Mouse (Mus musculus) cerebellum, adult 11-12 months (tissue): ENCODE results near the gene Kctd2.

Experiments used
- DNase-seq: peaks from one replicate; pipeline ENCODE4 v3.0.0; 2022

Kctd2 gene

DNA sequence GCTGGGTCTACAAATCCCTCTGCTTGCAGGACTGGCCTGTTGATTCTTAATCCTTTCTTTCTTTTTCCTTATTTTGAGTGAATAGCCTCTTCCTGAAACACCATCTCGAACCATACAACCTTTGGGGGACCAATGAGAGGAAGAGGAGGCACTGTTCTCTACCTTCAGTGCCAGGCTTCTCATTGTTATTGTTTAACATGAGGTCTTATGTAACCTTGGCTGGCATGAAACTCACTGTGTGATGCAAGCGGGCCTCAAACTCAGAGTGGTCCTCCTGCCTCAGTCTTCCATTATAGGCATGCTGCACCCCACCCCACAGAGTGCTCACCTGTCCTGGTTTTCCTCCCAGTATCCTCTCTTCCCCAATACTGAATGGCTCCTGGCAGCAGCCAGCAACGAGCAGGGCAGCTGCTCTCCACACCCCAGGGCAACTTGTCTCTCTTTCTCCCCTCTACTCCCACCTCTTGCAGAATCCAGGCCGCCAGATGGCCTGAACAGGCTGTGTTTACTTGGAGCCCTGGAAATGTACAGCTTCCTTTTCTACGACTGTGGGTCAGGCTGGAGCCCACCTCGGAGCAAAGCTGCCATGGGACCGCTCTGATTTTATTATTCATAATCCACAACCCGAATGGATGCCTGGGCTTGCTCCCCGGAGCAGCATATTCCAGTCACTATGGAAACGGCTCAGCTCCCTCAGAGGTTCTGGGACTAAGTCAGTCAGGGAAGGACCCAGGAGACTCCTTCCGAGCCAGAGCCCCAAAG lies 19.1 kb upstream of the Kctd2 start:
- peak; percentile 86 for DNase-seq

- DNase-seq, result peak; percentile 87
Observed at GRCm38 (mm10) chr11:115403338-115404124, 16.4 kb upstream of the Kctd2 start, which contains the start of gene Mrpl58. TSS of gene Mrpl58 (plus strand) at chr11:115403752.

DNA sequence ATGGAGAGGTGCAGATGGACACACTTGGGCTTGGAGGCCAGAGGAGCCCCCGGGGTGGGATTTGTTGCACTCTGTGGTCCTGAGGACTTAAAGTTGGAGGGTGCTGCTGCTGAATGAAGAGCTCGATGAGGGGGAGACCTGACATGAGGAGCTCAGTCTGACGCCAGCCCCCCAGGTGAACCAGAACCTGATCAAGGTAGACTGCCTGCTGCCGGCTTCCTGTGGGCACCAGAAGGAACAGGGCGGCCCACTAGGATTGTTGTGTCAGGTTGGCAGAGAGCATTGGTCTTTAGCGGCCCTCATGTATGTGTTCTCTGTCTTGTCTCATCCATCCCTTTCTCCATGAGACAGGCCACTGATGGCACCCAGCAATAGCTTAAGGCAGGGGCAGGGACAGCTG lies 14.2 kb upstream of the Kctd2 start:
- DNase-seq, result no peak

DNA sequence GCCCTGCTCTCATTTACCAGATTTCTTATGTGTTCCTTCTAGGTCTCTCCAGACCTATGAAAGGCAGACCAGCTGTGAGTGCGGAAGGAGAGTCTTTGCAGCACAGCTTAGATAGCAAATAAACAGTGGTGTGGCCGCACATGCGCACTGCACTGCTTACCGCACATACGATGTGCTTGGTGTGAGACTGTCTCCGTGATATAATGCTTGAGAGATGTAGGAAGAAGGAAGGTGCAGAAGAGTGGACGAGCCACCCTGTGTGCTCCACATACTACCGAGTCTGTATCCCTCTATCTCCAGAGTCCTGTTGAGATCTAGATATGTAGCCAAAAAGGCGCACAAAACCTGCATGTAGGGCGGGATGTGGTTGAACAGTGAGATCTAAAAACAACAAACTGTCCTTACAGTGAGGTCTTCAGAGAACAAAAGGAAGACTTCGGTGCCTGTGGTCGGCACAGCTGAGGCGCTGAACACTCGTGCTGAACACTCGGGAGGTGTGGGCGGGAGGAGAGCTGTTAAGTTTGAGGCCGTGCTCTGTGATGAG lies 13.0 kb upstream of the Kctd2 start:
- DNase-seq, result no peak

- no peak for DNase-seq
Observed at GRCm38 (mm10) chr11:115408266-115408920, 11.5 kb upstream of the Kctd2 start.

DNA sequence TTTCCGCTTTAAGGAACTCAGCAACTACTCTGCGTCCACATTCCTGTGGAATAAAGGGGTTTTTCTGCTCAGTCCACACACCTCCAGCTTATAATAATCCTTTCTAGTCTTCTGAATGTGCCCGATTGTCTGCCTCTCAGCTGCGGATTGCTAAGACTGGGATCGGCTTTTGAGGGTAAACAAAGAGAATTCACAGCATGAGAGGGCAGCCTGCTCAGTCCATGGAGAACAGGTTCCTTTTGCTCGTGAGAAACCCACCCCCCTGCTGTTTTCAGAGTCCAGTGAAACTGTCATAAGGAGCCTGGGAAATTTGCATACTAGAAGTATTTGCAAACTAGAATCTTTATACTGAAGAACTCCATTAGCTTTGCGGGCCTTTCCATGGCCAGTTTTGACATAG lies 10.4 kb upstream of the Kctd2 start:
- DNase-seq, result no peak

DNA sequence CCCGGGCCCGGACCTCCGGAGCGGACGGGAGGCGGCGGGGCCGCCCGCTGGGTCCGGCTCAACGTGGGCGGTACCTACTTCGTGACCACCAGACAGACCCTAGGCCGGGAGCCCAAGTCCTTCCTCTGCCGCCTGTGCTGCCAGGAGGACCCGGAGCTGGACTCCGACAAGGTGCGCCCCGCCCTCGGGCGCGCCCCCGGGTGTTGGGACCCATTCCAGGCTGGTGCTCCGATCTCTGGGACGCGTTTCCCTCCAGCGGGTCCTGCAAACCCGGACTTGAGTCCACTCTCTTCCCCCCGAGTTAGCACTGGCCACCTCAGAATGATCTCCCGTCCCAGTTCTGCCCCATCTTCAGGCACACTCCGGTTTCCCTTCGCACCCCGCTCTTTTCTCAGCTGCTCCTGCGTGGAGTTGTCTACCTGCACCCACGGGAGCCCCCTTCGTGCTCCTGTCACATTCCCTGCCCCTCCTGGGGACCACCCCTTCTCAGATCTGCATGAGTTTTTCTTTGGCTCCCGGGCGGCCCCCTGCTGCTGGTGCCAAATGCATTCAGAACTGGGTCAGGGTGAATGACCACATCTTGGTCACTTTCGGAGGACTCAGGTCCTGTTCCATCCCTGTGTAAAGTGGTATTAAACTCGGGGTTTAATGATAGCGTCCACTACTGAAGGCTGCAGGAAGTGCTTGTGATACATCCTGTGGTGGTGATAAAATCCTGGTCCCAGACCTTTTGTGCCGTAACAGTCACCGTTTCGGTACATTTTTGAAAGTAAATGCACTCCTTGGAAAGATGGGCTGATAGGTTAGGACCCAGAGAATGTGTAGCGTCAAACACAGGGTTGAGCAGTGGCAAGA lies 635 bp downstream of the Kctd2 start:
- peak; percentile 82 for DNase-seq

GRCm38 (mm10) chr11:115421328-115421727 lies 1.4 kb downstream of the Kctd2 start:
- DNase-seq, result no peak

- DNase-seq, result no peak
Observed at GRCm38 (mm10) chr11:115421972-115422371, 2.0 kb downstream of the Kctd2 start.

DNA sequence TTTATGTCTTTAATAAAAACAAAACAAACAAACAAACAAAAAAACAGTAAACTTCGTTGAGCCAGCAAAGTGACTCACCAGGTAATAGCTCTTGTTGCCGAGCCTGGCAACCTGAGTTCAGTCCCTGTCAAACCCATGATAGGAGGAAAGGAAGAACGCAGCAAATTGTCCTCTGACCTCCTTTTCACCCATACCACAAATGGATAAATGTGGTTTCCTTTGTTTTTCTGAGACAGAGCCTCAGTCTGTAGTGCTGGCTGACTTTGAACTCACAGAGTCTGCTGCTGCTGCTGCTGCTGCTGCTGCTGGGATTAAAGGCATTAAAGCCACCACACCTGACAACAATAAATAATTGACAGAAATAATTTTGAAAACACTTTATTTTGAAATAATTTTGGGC lies 3.2 kb downstream of the Kctd2 start:
- DNase-seq, result no peak

DNA sequence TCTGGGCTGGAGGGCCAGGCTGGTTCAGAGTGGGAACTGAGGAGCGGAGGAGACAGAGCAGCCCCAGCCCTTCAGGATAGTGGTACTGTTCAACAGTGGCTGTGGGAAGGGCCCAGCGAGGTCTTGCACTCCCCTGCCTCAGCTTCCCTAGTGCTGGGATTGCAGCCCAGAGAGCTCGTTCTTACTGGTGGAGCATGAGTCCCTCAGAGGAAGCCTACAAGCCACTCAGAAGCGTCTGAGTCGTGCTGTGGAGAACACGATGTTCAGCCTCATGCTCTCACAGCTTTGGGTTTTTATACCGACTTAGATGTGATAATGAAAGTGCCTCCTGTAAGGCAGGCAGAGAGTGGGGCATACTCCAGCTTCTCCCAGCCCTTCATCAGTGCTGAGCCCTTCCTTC lies 4.7 kb downstream of the Kctd2 start:
- DNase-seq, result no peak

DNA sequence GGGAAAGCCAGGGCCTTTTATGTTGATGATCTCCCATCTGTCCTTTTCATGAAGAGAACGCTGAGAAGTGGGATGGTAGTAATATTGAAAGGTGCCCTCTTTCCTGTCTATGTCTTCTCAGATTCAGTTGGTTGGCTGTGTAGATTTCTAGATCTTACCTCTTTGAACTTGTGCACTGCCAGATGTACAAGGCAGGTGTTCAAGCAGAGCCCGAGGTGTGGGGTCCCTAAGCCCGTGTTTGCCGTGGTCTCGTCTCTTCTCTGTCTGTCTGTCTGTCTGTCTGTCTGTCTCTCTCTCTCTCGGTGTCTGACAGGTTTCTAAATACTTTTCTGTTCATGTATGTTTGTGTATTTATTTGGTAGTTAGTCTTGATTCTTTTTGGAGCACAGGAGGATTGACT lies 5.7 kb downstream of the Kctd2 start:
- peak; percentile 9 for DNase-seq

- DNase-seq, result peak; percentile 79
Observed at GRCm38 (mm10) chr11:115427482-115428331, 7.8 kb downstream of the Kctd2 start.

- peak; percentile 58 for DNase-seq
Observed at GRCm38 (mm10) chr11:115429307-115429706, 9.4 kb downstream of the Kctd2 start.

GRCm38 (mm10) chr11:115430561-115430960 lies 10.6 kb downstream of the Kctd2 start:
- no peak for DNase-seq

- DNase-seq, result no peak
Observed at GRCm38 (mm10) chr11:115432814-115433213, 12.9 kb downstream of the Kctd2 start.

DNA sequence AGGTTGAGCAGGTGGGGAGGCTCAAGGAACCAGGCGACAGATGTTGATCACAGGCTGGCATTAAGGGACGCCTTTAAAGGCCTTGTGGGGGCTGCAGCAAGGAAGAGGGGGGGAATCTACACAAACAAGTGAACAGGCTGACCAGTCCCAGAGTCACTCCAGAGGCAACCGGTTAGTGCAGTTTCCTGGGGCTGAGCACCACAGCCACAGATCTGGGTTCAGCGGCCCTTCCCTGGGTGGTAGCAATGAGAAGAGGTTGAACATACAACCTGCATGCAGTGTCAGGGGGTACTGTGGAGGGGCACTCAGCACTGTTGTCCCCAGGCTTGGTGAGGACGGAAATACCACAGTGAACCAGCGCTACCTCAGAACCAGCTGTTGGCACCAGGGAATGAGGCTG lies 13.4 kb downstream of the Kctd2 start:
- DNase-seq, result no peak

GRCm38 (mm10) chr11:115435596-115436337 lies 15.8 kb downstream of the Kctd2 start:
- DNase-seq, result peak; percentile 80

- no peak for DNase-seq
Observed at GRCm38 (mm10) chr11:115437571-115438122, 17.7 kb downstream of the Kctd2 start.

- DNase-seq, result no peak
Observed at GRCm38 (mm10) chr11:115439326-115439725, 19.4 kb downstream of the Kctd2 start.
